Comparison of ENCODE assay signal across 18 mouse cellular contexts in the genomic region with DNA sequence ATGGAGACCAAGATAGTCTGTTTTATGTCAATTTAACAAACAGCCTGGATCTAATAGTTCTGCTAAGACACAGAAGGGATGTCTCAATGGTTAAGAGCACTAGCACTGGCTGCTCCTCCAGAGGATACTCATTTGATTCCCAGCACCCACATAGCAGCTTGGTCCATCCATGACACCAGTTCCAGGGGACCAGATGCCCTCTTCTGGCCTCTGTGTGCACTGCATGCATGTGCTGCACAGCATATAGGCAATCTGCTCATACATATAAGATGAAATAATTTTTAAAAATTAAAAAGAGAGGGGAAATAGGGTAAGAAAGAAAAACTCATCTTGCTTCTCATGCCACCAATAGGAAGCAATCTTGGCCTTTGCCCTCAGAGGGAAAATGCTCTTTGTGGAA.
DNase-seq lines count a peak whose midpoint lies in the region; TF ChIP-seq lines count a peak whose summit lies in the region.
"Had no signal": no experiment of that assay in that cellular context is flagged by ENCODE, and none has a peak within 500 bp of the region (broad histone marks: within the 10 kb centered on the region; RNA-seq: fewer than 3 reads in every experiment).

No protein-coding gene starts in this region.

- TF ChIP-seq CTCF in layer of hippocampus, adult 2 months (conservative IDR thresholded peaks at IDR 0.05), result peak; percentile 37

- H3K9me3 ChIP-seq in ES-E14 (ENCODE audit: control insufficient read depth, insufficient read depth, low read depth, low read length), result no peaks in the 10 kb centered on the region
- H3K9me3 ChIP-seq: embryonic facial prominence, embryonic 12.5 days; forebrain, embryonic 12.5 days; G1E; hindbrain, embryonic 15.5 days; kidney, embryonic 15.5 days; limb, embryonic 10.5 days had no signal

- H3K36me3 ChIP-seq in ES-E14 (ENCODE audit: control insufficient read depth, insufficient read depth, low read length, poor library complexity, severe bottlenecking), result no peaks in the 10 kb centered on the region
- H3K36me3 ChIP-seq: embryonic facial prominence, embryonic 12.5 days; forebrain, embryonic 12.5 days; G1E; kidney, embryonic 15.5 days; limb, embryonic 10.5 days had no signal

- no peak overlapping the region for H3K4me3 ChIP-seq in layer of hippocampus, adult 2 months
- H3K4me3 ChIP-seq in ES-E14 (ENCODE audit: insufficient read depth in 1 of 2, low read depth in 1 of 2, low read length in 2 of 2, poor library complexity in 1 of 2, severe bottlenecking in 1 of 2), result no peak overlapping the region
- H3K4me3 ChIP-seq: embryonic facial prominence, embryonic 12.5 days; forebrain, embryonic 12.5 days; hindbrain, embryonic 15.5 days; kidney, embryonic 15.5 days; limb, embryonic 10.5 days had no signal

- H3K4me1 ChIP-seq in ES-E14 (ENCODE audit: control insufficient read depth in 2 of 2, insufficient read depth in 2 of 2, low read length in 2 of 2, poor library complexity in 1 of 2), result no peaks in the 10 kb centered on the region
- H3K4me1 ChIP-seq: embryonic facial prominence, embryonic 12.5 days; forebrain, embryonic 12.5 days; hindbrain, embryonic 15.5 days; kidney, embryonic 15.5 days; limb, embryonic 10.5 days had no signal

- no peak overlapping the region for H3K27ac ChIP-seq in layer of hippocampus, adult 2 months
- H3K27ac ChIP-seq in ES-E14 (ENCODE audit: insufficient read depth, low read depth, low read length, poor library complexity, severe bottlenecking), result no peak overlapping the region
- H3K27ac ChIP-seq: embryonic facial prominence, embryonic 12.5 days; forebrain, embryonic 12.5 days; hindbrain, embryonic 15.5 days; kidney, embryonic 15.5 days; limb, embryonic 10.5 days had no signal

- DNase-seq in layer of hippocampus, adult 2 months (ENCODE audit: low spot score in 2 of 2), result no peak
- DNase-seq in layer of hippocampus, adult 9-10 months (ENCODE audit: low spot score), result no peak
- DNase-seq in 416B (ENCODE audit: low read depth), result peak; percentile 22
- DNase-seq in ES-E14 (ENCODE audit: low read depth, low spot score), result peak; percentile 11
- peak; percentile 22 for DNase-seq in induced T-regulatory cell, adult 2 months (ENCODE audit: low read depth)
- no peak for DNase-seq in frontal cortex, postnatal 10 days (ENCODE audit: low spot score in 2 of 2)
- no peak for DNase-seq in frontal cortex, postnatal 25 days (ENCODE audit: low spot score in 2 of 2)
- DNase-seq in right cerebral cortex, postnatal 36 days (ENCODE audit: low spot score in 2 of 2), result no peak
- DNase-seq: cerebellum, postnatal 10 days; layer of hippocampus, postnatal 36 days; midbrain, embryonic 14.5 days; retina, postnatal 1 day had no signal

- in situ Hi-C loops in ES-E14 (cut with MboI; ENCODE audit: low sequenced_read_pairs in 2 of 2, unreplicated experiment in 2 of 2), result no loop called here

- H3K9ac ChIP-seq in ES-E14 (ENCODE audit: insufficient read depth, low read depth, low read length, poor library complexity, severe bottlenecking), result no peak overlapping the region
- H3K9ac ChIP-seq: embryonic facial prominence, embryonic 12.5 days; forebrain, embryonic 12.5 days; hindbrain, embryonic 15.5 days; kidney, embryonic 15.5 days had no signal

TF ChIP-seq in ES-E14, 5 proteins besides CTCF, POLR2A, EP300 and RAD21:
- no peak for TF ChIP-seq HCFC1 (IDR thresholded peaks at IDR 0.05; ENCODE audit: borderline replicate concordance, insufficient read depth, low read length)
- no peak for TF ChIP-seq MAFK (IDR thresholded peaks at IDR 0.05; ENCODE audit: insufficient read depth, low read depth, low read length)
- no peak for TF ChIP-seq ZNF384 (IDR thresholded peaks at IDR 0.05; ENCODE audit: low read depth, low read length)
- TF ChIP-seq ZC3H11A (IDR thresholded peaks at IDR 0.05; ENCODE audit: borderline replicate concordance, low read depth, low read length), result no peak
- TF ChIP-seq CHD2 (IDR thresholded peaks at IDR 0.05; ENCODE audit: low read depth, low read length), result no peak
TF ChIP-seq in ES-E14: peak in this region for 0.

Comparison
In these comparisons a context has a peak if more than half of its experiments do, and no peak if none do; other contexts are left out.
1. DNase-seq: peak in 416B (single experiment), ES-E14 (single experiment) and induced T-regulatory cell, adult 2 months (single experiment); none in layer of hippocampus, adult 2 months (0 of 2), layer of hippocampus, adult 9-10 months (single experiment), frontal cortex, postnatal 10 days (0 of 2), frontal cortex, postnatal 25 days (0 of 2) and right cerebral cortex, postnatal 36 days (0 of 2).